Mouse (Mus musculus) heart, adult 18-20 months (tissue): ENCODE measurements at regions not wholly inside any gene's neighbourhood (a gene's known extent, or its start where the extent isn't known, plus 50 kb on each side); places are given as distances from the start of the nearest gene placed in this dataset.

Experiments
- DNase-seq, 2 experiments: peaks; one replicate each; pipeline ENCODE4 v3.0.0; 2021 to 2022; ENCODE audit warnings: mixed read lengths in 1 of 2

DNA sequence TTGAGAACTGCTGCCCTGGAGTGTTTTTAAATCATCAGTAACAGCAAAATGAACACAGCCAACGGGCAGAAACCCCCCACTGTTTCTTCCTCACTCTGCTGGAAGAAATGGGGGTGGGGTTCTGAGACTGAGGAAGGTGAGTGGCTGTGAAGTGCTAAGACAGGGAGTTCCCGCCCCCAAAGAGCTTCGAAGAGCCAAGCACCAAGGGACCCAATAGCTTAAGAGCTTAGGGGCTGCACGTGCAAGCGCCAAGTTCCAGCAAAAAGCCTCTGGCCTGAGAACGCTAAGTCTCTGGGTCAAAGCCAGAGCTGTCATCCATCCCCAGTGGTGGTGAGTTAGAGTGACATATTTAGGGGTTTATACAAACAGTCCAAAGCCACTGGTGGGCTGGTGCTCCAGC, 55.1 kb upstream of the Pcbd1 start:
- DNase-seq, result no peak

DNA sequence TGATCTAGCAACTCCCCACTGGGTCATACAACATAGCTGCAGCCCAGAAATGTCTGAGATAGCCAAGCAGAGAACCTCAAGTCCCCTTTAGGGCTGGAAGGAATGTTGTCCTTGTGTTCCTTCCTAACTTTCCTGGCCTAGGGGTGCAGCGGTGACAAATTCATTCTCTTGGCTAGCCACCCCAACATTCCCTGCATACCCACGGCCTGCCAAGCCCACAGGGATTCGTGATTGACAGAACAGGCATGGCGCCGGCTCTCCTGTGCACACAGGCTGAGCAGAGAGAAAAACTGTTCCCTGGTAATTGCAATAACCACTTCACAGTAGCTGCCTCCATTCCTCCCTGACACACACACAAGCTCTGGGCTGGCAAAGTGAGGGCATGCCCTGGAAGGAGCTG, 60.5 kb upstream of the Pcbd1 start:
- DNase-seq, result peak; percentile 31 to 50

DNA sequence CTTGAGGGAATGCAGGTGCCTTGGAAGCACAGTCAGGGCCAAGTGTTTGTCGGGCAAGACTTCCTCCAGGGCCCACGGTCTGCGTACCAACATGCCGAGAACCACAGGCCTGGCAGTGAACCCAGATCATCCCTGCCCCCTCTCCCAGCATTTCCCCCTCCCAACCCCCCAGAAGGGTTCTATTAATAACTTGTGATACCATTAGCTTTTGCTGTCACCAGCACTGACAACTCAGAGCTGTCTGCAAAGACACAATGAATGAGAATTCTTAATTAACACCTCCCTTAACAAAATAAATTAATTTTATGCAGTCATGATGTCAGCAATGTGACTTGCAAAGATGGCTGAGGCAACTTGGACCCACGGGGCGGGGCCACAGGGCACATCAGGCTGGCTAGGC, 61.9 kb upstream of the Pcbd1 start:
- DNase-seq, result peak; percentile 18 to 31

DNA sequence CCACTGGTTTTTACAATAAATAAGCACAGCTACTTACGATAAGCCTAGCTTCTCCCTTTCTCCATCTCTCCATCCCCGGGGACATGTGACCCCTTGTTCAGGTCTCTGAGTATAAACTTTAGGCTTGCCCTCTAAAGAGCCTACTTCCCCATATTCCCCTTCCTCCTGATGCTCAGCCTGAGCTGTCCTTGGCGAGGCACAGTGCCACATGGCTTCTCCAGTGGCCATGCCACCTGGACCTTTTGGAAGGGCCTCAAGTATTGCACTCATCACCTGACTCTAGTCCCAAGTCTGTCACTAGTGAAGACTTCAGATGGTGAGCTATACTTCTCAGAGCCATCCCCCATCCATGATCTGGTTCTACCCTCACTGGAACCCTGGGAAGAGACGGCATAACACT, 64.1 kb upstream of the Pcbd1 start:
- DNase-seq, result no peak

DNA sequence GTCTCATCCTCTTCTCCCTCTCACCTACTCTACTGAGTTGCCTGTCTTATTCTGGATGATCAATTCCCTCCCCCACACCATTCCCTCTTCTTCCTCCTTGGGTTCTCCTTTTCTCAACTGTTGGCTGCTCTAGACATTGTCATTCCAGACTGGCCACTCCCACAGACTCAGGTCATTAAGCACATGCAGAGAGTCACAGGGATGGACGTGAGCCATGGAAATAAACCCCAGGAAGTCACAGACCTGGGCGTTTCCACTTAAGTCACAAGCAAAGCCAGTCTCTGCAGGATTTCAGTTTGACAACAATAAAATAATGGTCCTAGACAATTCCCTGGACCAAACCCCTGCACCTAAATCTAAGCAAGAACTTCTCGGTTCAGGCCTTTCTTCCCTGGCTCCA, 65.0 kb upstream of the Pcbd1 start:
- DNase-seq, result no peak

DNA sequence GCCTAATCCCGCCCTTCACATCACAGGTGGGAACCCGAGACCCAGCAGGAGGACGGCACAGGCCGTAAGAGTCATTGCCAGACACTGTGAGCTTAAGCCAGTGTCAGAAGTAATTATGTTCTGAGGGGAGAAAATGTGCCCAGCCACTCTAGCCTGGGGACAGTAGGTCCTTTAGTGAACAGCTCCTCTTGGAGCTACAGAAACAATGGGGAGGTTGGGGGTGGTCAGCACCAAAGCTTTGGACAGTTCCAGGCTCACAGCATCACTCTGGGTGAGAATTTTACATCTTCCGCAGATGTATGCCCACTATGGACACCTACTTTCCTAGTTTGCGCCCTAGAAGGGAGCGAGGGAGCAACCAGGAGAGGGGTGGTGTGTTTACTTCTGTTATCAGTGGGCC, 65.7 kb upstream of the Pcbd1 start:
- peak in 1 of 2 experiments; percentile 10 for DNase-seq

DNA sequence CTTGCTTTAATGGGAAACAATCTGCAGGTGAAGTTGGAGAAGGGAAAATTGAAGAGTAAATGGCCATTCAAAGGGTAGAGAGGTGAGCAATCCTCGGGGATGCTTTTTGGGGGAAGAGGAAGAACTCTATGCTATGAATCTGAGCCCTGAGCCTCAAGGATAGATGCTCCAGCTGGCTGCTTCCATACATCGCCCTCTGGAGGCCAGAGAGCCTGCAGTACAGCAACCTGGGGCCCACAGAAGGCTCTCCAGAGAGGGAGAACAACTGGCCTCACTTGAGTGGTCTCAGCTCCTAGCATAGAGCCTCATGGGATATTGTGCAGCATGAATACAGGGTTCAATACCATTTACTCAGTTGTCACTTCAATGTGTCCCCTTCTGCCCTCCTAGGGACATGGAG, 69.6 kb upstream of the Pcbd1 start:
- peak; percentile 5 to 28 for DNase-seq

DNA sequence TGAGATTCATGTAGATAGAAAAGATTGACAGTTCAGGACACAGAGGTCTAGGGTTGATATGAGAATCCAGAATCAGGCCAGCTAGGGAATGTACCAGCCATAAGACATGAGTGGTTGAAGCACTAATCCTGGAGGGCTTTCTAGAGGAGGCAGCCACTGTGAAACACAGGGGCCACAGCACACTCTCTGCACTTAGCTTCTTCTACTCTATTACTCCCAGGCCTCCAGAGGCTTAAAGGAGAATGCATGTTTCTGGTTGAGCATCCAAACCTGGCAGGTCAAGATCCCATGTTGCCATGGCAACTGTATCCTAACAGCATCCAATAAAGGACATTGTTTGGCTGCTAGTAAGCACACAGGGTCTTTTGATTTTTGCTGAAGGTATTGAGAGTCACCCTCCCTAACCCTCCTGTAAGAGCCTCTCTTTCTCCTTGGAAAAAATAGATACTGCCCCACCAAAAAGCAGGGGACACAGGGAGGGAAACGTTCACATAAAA, 76.9 kb upstream of the Pcbd1 start:
- DNase-seq, result no peak

DNA sequence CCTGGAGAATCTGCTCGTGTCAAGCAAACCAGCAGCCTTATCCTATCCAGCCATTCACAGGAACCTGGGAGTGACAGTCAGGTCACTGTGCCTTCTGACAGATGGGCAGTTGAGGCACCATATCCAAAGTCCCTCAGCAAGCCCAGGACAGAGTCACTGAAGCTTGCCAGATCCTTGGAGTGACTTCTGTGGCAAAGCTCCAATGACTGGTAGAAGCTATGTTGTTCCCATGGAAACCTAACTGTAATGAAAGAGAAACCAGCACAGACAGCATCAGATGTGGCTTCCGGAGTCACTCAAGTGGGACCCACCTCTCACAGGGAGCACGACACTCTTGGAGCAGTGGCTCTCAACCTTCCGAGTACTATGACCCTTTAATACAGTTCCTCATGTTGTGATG, 78.4 kb upstream of the Pcbd1 start:
- no peak for DNase-seq

DNA sequence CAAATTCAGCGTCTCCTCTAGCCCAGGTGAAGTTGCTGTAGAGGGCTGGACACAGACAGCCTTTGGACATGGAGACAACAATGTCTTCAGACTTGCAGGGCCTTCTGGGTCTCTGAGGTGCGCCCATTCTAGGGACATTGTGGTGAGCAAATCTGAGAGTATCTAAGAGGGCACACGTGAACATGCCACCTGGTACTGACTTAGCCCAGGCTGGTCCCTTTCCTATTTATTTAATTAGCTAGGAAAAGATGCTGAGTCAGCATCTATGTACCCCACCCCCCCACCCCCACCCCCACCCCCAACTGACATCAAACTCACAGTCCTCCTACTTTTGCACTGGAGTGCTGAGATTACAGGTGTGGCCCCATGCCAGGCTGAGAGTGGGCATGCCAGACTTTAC, 81.7 kb upstream of the Pcbd1 start:
- DNase-seq, result no peak

DNA sequence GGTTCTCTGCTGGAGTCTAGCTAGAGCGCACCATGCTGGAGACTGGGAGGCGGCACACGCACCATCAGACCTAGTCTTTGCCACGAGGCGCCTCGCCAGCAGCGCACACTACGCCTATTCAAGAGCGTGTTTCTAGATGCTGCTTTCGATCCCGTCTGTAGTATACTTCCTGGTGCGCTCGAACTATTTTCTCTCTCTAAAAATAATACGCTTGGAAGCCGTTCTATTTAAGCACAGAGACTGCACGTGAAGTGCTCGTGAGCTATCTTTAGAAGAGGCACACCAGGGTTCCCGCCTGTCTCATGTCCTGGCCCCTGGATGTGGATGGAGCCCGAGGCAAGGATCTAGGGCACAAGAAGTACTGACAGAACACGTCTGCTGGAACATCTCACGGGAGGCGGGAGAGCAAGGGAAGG, 87.4 kb upstream of the Pcbd1 start:
- peak; percentile 61 to 76 for DNase-seq

DNA sequence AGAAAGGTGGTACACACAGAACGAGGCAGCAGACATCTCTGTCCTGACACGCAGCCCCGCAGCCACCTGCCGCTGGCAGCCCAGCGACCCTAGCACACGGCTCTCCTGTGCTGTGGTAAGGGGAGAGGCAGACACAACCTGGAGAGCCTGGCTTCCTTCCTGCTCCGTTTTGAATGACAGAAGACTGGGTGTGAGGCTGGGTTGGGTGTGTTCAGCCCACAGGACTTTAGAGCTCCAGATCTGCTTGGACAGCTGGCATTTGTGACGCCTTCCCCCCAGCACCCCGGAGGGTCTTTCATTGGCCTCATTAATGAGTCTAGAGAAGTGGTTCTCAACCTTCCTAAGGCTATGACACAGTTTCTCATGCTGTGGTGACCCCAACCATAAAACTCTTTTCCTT, 91.7 kb upstream of the Pcbd1 start:
- no peak for DNase-seq

DNA sequence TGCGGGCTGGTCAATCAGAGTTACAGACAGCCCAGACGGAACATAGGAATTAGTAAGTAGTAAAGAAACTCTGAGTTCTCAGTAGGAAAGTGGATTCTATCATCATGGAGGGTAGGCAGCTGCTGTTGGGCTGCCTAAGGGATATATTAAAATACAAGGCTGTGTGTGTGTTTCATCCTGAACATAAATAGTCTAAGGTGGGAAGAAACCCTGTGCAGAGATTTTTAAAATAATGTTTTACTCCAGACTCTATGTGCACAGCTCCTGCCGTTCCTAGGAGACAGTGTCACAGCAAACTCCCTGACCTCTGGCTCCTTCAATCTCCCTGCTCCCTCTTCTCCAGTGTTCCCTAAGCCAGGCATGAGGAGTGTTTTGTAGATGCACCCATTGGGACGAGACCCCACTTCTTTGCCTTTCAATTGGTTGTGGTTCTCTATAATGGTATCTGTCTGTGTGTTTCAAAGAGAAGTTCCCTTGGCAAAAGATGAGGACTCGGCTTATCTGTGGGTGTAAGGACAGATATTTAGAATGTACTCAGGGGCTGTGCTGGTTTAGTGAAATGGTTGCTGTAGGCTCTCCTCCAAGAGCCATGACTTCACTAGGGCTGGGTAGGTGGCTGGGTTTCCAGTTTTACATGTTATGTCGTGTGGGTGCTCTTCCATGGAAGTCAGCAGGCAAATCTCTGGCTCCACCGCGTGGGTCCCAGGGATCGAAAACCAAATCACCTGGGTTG, 93.1 kb upstream of the Pcbd1 start:
- no peak for DNase-seq

DNA sequence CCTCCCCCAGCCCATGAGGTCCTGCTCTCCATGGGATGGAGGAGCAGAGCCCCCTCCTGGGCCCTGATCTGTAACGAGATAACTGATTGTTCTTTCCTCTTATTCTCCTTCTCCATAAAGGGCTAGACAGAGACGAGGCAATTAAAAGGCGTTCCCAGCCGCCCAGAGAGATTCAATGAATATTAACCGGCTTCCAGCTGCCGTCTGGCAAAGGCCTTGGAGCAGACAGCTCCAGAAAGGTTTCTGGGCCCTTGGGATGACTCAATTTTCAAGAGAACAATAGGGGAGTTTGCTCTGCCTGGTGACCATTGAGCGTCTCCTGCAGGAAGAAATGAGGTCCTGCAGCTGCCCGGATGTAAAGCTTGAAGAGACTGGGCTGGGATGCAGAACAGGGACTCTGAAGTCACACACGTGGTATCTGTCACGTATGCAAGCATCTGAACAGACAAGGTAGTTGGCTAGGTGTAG, 104.0 kb upstream of the Pcbd1 start:
- DNase-seq, result peak; percentile 19

DNA sequence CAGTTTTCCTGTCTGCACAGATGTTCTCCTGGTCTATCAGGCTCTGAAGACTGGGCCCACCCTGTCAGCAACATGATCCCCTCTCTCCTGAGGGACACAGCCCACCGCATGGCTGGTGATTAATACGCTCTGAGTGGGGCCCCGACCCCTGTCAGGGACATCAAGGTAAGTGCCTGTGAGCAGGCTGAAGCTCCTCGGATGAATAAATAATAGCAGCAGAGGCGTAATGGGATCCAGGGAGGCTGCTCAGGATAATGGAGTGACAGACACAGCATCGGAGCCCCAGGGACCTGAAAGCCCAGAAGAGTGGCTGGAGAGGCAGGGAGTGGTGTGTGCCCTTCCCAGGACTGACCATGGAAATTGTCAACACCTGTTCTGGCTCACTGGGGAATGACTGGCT, 107.4 kb upstream of the Pcbd1 start:
- no peak for DNase-seq

DNA sequence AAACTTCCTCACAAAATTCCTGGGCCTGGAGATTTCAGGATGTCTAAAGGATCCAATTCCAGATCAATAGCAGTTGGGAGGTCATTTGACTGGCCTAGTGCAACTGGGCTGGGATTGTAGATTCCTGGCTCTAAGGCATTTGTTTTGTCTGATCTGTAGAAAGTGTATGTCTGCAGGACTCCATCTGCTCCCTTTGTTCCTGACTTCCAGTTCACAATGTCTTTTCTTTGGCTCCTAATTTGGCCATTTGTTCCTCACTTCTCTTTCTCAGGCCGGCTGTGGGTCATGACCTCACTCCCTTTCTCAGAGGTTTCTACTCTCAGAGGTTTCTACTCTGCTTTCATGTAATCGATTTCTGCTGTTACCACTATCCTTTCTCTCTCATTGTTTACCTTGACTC, 115.5 kb upstream of the Pcbd1 start:
- no peak for DNase-seq

DNA sequence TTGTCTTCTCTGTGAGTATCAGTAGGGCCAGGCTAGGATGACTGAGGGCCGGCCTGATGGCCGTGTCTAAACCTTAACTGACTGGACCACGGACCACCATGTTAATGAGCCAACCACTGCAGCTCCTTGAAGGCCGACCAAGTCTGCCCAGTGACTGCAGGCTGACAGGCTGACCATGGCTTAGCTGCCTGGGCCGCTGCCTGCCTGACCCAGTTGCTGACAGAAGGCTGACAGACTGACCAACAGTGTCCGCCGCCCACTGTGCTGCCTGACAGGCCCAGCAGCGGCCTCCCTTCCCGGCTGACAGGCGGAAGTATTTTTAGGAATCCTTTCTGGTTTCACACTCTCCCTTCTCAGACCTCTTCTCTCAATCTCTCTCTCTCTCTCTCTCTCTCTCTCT, 124.3 kb upstream of the Pcbd1 start:
- DNase-seq, result no peak

DNA sequence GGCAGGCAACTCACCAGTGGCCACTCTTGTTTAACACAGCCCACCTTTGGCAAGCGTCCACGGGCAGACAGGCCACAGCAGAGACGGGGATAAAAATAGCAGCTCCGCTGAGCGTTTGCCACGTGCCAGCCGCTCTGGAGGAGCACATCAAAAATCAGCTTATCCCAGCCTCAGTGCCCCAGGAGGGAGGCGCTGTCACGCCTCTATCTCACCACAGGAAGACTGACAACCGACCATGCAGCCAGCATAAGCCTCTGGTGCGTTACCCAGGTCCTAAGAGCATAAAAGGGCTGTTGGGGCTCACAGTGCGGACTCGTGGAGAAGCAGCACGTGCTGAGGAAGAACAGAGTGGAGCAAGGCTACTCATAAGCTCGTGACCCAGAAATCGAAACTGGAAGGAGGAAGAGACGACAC, 126.4 kb upstream of the Unc5b start:
- peak; percentile 55 to 60 for DNase-seq

DNA sequence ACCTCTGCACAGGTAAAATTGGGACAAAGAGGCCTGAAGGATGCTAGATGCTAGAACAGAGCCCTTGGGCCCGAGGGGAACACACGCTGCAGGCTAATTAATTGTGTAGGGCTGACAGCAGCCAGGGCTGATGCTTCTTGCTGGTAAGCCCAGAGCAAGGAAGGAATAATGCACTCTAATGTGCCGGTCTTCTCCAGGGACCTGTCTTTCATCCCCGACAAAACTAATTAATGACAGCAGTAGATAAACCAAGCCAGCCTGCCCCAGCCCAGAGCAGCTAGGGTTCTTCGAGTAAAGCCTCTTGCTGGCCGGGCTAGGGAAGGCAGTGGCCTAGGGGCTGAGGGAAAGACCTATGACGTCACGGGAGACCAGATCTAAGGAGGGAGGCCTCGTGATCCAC, 124.1 kb upstream of the Unc5b start:
- DNase-seq, result no peak

DNA sequence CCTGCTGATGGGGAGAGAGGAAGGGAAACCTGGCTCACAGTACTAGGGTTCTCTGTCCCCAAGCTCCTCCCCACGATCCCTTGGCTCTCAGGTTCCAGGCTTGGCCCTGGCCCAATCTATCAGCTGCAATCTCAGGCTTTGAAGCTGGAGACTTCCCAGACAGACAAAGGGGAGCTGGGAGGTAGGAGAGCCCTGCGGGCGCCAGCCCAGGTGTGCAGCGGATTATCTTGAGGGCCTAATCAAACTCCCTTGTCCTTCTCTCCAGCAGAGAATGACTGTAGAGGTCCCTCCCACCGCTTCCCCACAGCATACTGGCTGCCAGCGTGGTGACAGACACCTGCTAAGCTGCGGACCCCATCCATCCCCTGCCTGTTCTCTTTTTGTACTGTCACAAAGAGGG, 121.1 kb upstream of the Unc5b start:
- no peak for DNase-seq

DNA sequence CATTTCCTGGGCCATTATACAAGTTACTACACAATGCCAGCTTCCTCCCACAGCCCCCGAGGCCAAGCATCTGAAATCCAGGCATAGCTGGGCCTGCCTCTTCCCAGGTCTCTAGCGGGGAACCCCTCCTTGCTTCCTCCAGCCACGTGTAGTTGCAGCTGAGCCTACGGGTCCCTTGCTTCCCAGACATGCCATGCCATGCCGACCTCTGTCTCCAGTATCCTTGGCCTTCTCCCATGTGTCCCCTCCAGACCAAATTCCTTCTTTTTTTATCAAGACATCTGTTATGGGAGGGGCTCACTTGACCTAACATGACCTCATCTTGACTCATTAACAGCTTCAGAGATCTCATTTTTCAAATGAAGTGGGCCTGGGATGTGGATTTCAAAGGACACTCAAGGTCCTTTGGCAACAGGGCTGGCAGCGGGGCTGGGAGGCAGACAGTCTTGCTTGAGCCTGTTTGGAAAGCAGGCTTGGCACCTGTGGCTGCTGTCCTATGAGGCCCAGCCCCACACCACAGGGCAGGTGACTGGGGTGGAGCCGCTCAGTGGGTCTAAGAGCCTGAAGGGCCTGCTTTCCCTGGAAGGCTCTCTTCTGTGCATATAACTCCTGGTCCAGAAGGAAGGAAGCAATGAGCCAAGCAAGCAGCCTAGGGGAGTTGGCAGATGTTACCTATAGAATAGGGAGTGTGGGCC, 117.7 kb upstream of the Unc5b start:
- DNase-seq, result no peak

DNA sequence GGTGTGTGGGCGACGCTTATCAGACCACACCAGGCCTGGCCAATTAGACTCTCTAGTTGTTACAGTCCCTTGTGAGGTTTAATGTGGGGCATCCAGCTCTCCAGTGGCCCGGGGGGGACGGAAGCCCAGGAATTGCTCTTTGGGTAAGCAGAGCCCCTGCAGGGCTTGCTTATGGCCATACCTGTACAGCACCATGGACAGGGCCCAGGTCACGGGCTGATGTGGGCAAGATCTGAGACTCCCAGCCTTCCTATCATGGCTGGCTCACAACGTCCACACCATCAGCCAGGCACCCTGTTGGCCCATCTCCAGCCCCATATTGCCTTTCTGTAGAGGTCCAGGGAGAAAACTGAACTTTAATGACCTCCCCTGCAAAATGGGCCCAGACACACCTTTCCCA, 111.7 kb upstream of the Unc5b start:
- DNase-seq, result no peak

DNA sequence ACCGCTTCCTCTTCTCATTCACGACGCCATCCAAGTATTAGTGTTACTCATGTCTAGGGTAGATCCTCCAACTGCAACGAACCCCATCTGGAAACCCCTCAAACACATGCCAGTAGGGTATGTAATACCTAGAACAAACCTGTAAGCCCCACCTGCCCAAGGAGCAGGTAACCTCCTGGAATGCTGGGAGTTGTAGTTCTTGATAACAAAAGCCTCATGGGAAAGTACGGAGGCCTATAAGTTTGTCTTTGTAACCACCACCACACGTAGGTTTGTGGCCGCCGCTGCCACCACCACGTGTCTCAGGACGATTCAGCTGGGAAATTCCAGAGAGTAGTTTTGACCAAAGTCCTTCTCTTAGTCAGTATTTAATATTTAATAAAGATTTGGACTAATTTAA, 107.4 kb upstream of the Unc5b start:
- DNase-seq, result no peak

DNA sequence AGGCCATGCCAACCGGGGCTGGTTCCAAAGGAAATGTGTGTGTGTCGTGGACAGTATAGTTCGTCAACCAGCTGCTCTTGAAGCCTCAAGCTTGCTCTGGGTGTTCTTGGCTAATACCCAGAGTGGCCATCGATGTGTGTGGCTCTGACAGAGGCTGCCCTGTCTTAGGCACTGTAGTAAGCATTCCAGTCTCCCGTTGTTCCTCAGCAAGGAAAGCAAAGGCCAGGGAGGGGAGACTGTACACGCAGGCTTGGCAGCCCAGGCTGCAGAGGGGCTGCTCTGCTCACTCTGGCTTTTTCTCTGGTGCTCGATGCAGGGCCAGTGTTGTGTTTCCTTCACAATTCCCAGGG, 106.1 kb upstream of the Unc5b start:
- no peak for DNase-seq
